Mouse (Mus musculus): ENCODE measurements at regions not wholly inside any gene's neighbourhood (a gene's known extent, or its start where the extent isn't known, plus 50 kb on each side); places are given as distances from the start of the nearest gene placed in this dataset.

DNA sequence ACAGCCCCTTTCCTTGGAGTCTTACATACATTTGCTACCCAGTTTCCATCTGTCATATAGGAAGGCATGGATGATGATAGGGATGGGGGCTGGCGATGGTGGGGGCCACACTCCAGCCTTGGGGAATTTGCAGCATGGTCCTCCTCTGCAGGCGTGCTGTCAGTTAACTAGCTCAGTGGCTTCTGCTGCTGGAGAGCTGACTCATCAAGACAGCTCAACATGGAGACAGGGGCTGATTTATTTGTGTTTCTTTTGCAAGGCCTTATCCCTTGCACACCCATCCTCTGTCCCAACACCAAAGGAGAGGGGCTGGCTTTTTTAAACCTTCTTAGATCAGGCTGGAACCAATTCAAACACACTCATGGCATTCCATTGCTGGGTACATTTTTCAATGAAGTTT lies 98.3 kb upstream of the Meis1 start:
- H3K9me3 ChIP-seq (ENCODE audit: control insufficient read depth, low read length) = no peaks in the 10 kb centered on the region
- no peak overlapping the region for H3K4me3 ChIP-seq (replicated peaks; ENCODE audit: low read length)
- H3K36me3 ChIP-seq (ENCODE audit: control insufficient read depth, insufficient read depth, low read length) = no peaks in the 10 kb centered on the region
- ATAC-seq (ENCODE audit: low FRiP score, low read depth) (no peak), DNase-seq (ENCODE audit: low spot score) (no peak)
- no peaks in the 10 kb centered on the region for H3K27me3 ChIP-seq (ENCODE audit: control insufficient read depth, insufficient read depth, low read length)
- TF ChIP-seq POLR2A (IDR thresholded peaks at IDR 0.05; ENCODE audit: borderline replicate concordance, extremely low read depth, insufficient read depth, insufficient read length) = no peak
- H3K4me1 ChIP-seq (ENCODE audit: control insufficient read depth, insufficient read depth, low read length) = peaks cover 16% of the 10 kb centered on the region; the same call in 1 of the 2 replicates
- 47% methylated on average over 2 of the region's 2 CpGs for WGBS
- H3K9ac ChIP-seq (ENCODE audit: low read depth, low read length, severe bottlenecking) = no peak overlapping the region
- H3K4me2 ChIP-seq (replicated peaks; ENCODE audit: low read depth, low read length, severe bottlenecking) = no peak overlapping the region
- no peak overlapping the region for H3K27ac ChIP-seq (replicated peaks; ENCODE audit: low read depth, low read length)

DNA sequence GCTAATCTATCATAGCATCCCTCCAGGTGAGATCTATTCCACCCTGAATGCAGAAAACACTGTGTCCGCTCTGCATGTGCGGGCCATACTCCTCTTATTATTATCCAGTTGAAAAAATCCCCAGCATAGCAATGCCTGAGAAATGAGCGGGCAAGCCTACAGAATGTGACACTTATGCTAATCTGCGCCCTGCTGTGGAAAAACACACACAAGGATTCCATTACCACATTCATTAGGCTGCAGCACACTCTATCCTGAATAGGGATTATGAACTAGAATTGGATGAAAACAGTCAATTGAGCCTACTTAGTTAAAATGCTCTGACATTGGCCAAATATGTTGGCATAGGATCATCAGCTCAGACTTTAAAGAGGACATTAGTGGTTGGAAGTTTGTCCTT lies 99.5 kb upstream of the Meis1 start:
- no peaks in the 10 kb centered on the region for H3K36me3 ChIP-seq (ENCODE audit: control insufficient read depth, insufficient read depth, low read length)
- H3K9me3 ChIP-seq (ENCODE audit: control insufficient read depth, low read length) = no peaks in the 10 kb centered on the region
- peaks cover 15% of the 10 kb centered on the region; the same call in 1 of the 2 replicates for H3K4me1 ChIP-seq (ENCODE audit: control insufficient read depth, insufficient read depth, low read length)
- no peaks in the 10 kb centered on the region for H3K27me3 ChIP-seq (ENCODE audit: control insufficient read depth, insufficient read depth, low read length)
- H3K4me3 ChIP-seq (replicated peaks; ENCODE audit: low read length) = no peak overlapping the region
- no peak overlapping the region for H3K4me2 ChIP-seq (replicated peaks; ENCODE audit: low read depth, low read length, severe bottlenecking)
- no peak for TF ChIP-seq POLR2A (IDR thresholded peaks at IDR 0.05; ENCODE audit: borderline replicate concordance, extremely low read depth, insufficient read depth, insufficient read length)
- ATAC-seq (ENCODE audit: low FRiP score, low read depth) (no peak), DNase-seq (ENCODE audit: low spot score) (no peak)
- H3K9ac ChIP-seq (ENCODE audit: low read depth, low read length, severe bottlenecking) = no peak overlapping the region
- H3K27ac ChIP-seq (replicated peaks; ENCODE audit: low read depth, low read length) = no peak overlapping the region
- 60% methylated on average over 4 of the region's 4 CpGs for WGBS

DNA sequence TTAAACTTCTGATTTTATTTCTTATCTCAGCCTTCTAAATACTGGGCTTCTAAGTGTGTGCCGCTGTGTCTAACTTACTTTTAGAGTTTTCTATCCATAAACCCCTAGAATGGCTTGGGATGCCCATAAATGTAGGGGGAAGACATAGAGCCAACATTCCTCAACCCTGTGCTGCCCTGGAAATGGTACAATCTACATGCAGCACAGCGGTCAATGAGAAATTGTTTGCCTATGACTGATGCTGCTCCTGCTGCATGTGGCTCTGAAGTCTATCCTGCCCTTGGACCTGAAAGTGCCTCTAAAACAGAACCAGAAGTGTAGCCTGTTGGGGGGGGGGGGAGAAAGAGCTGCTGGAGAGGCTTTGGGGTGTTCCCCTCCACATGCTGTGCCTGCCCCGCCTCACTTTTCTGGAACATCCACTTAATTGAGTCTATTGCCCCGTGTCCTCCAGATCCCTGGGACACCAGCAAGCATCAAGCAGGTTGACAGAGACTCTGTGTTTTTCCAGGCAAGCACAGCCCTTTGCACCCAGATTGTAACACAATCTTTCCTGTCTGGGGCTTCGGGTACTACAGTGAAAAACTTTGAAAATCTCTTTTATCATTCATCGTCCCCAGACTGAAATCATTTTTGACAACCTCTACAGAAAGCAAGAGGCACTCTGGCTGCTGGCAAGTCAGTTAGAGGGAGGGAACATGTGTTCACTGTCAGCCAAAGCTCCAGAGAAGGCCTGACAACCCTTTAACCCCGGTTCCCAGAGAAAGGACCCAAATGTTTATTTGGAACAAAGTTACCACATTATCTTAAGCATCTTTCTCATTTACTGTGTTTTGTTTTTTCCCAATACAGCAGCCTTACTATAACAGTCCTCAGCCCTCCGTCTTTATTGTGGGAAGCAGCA lies 101.4 kb upstream of the Meis1 start:
- DNase-seq (ENCODE audit: low spot score) = no peak
- no peak for ATAC-seq (ENCODE audit: low FRiP score, low read depth)
- Histone ChIP-seq H3K4me3 (replicated peaks; ENCODE audit: low read length) (no peak overlapping the region), H3K36me3 (ENCODE audit: control insufficient read depth, insufficient read depth, low read length) (no peaks in the 10 kb centered on the region), H3K9ac (ENCODE audit: low read depth, low read length, severe bottlenecking) (no peak overlapping the region), H3K4me2 (replicated peaks; ENCODE audit: low read depth, low read length, severe bottlenecking) (no peak overlapping the region), H3K27ac (replicated peaks; ENCODE audit: low read depth, low read length) (0 out of 2 replicates have a peak overlapping the region, but pooled peaks have one; percentile 22), H3K9me3 (ENCODE audit: control insufficient read depth, low read length) (no peaks in the 10 kb centered on the region), H3K27me3 (ENCODE audit: control insufficient read depth, insufficient read depth, low read length) (no peaks in the 10 kb centered on the region), H3K4me1 (ENCODE audit: control insufficient read depth, insufficient read depth, low read length) (peaks cover 15% of the 10 kb centered on the region; the same call in 1 of the 2 replicates)
- 54% methylated on average over 8 of the region's 8 CpGs for WGBS
- no peak for TF ChIP-seq POLR2A (IDR thresholded peaks at IDR 0.05; ENCODE audit: borderline replicate concordance, extremely low read depth, insufficient read depth, insufficient read length)

DNA sequence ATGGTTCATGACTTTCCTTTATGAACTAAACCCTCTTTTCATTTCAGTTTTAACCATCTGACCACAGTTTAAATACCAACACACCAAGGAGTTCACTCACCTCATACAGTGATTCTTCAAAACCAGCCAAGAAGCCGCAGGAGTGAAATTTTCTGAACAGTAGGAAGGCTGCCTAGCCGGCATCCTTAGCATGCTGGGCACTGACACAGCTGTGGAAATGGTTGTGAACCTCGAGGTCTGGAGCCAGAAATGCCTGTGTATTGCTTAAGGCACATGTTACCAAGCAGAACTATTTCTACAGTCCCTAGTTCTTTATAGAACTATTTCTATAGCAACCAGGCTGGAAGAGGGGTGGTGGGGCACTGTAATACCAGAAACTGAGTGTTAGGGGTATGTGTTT lies 102.1 kb upstream of the Meis1 start:
- Histone ChIP-seq H3K36me3 (ENCODE audit: control insufficient read depth, insufficient read depth, low read length) (no peaks in the 10 kb centered on the region), H3K9me3 (ENCODE audit: control insufficient read depth, low read length) (no peaks in the 10 kb centered on the region), H3K4me3 (replicated peaks; ENCODE audit: low read length) (no peak overlapping the region), H3K9ac (ENCODE audit: low read depth, low read length, severe bottlenecking) (no peak overlapping the region), H3K4me2 (replicated peaks; ENCODE audit: low read depth, low read length, severe bottlenecking) (no peak overlapping the region), H3K27me3 (ENCODE audit: control insufficient read depth, insufficient read depth, low read length) (no peaks in the 10 kb centered on the region), H3K4me1 (ENCODE audit: control insufficient read depth, insufficient read depth, low read length) (peaks cover 15% of the 10 kb centered on the region; the same call in 1 of the 2 replicates), H3K27ac (replicated peaks; ENCODE audit: low read depth, low read length) (0 out of 2 replicates have a peak overlapping the region, but pooled peaks have one; percentile 22)
- ATAC-seq (ENCODE audit: low FRiP score, low read depth) (0 out of 2 replicates have a peak, but pooled peaks have one; percentile 30), DNase-seq (ENCODE audit: low spot score) (no peak)
- 48% methylated on average over 3 of the region's 3 CpGs for WGBS
- TF ChIP-seq POLR2A (IDR thresholded peaks at IDR 0.05; ENCODE audit: borderline replicate concordance, extremely low read depth, insufficient read depth, insufficient read length) = no peak

DNA sequence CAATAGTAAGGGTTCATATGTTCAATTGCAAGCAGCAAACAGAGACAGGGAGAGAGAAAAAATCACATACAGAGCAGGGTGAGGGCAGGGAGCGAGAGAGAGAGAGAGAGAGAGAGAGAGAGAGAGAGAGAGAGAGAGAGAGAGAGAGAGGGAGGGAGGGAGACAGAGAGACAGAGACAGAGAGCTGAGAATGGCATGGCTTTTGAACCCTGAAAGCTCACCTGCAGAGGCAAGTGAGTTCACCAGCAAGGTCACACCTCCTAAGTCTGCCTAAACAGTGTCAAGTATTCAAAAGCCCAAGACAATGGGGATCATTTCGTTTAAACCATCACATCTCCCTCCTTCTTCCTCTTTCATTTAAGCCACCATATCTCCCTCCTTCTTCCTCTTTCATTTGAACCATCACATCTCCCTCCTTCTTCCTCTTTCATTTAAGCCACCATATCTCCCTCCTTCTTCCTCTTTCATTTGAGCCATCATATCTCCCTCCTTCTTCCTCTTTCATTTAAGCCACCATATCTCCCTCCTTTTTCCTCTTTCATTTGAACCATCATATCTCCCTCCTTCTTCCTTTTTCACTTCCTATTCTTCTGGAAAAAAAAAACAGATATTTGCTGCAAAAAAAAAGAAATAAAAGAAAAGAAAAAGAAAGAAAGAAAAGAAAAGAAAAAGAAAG lies 116.7 kb upstream of the Meis1 start:
- Histone ChIP-seq H3K9ac (ENCODE audit: low read depth, low read length, severe bottlenecking) (no peak overlapping the region), H3K27ac (replicated peaks; ENCODE audit: low read depth, low read length) (no peak overlapping the region), H3K4me2 (replicated peaks; ENCODE audit: low read depth, low read length, severe bottlenecking) (no peak overlapping the region), H3K4me1 (ENCODE audit: control insufficient read depth, insufficient read depth, low read length) (peaks cover 6% of the 10 kb centered on the region), H3K9me3 (ENCODE audit: control insufficient read depth, low read length) (no peaks in the 10 kb centered on the region), H3K27me3 (ENCODE audit: control insufficient read depth, insufficient read depth, low read length) (no peaks in the 10 kb centered on the region), H3K36me3 (ENCODE audit: control insufficient read depth, insufficient read depth, low read length) (no peaks in the 10 kb centered on the region), H3K4me3 (replicated peaks; ENCODE audit: low read length) (no peak overlapping the region)
- 50% methylated on average over 2 of the region's 2 CpGs for WGBS
- ATAC-seq (ENCODE audit: low FRiP score, low read depth) (no peak), DNase-seq (ENCODE audit: low spot score) (no peak)
- TF ChIP-seq POLR2A (IDR thresholded peaks at IDR 0.05; ENCODE audit: borderline replicate concordance, extremely low read depth, insufficient read depth, insufficient read length) = no peak
